Mouse (Mus musculus) ES-Bruce4 (cell line): Measurements from ENCODE around the gene Nemp1.

Source experiments
- CTCF ChIP-seq: IDR thresholded peaks from one replicate; pipeline ENCODE4 v1.8.1; 2011; ENCODE audit warnings: low read depth, low read length
- POLR2A ChIP-seq: IDR thresholded peaks from one replicate; pipeline ENCODE4 v1.8.1; 2011; ENCODE audit warnings: low read length; ENCODE audit not compliant: insufficient read depth

- peak; percentile 32 for TF ChIP-seq CTCF
- no peak for TF ChIP-seq POLR2A
These were observed 72.5 kb downstream of the Nemp1 start, which contains the start of gene Zbtb39 for GRCm38 (mm10) chr10:127739083-127739660.
